Mouse (Mus musculus) hindbrain, embryonic 14.5 days (tissue): ENCODE results near the gene Zfp651. TPM values are rescaled to one million over a fixed set of nuclear protein-coding genes. Genes with fewer than 3 reads are reported as not detected.

Experiments
- ATAC-seq: fragments of 200-750 bp; cut with Nextera tagmentation; 2 replicates; pipeline ENCODE4 v1.8.0; 2017; ENCODE audit warnings: moderate number of reproducible peaks, mild to moderate bottlenecking, moderate TSS enrichment, moderate library complexity; ENCODE audit not compliant: low FRiP score
- DNase-seq: peaks from one replicate; pipeline ENCODE4 v3.0.0-alpha.2; 2015; ENCODE audit warnings: low spot score
- H3K27ac ChIP-seq: fragments of 300-500 bp; sonication (generic); 2 replicates; pipeline ENCODE4 v1.5.1; 2014; ENCODE audit warnings: mild to moderate bottlenecking, moderate library complexity
- H3K27me3 ChIP-seq: fragments of 300-500 bp; sonication (generic); 2 replicates; pipeline ENCODE4 v1.6.1; 2014; ENCODE audit warnings: mild to moderate bottlenecking, low read length, mixed read lengths; ENCODE audit not compliant: control insufficient read depth, insufficient read depth
- H3K36me3 ChIP-seq: fragments of 300-500 bp; sonication (generic); replicated peaks from 2 replicates; pipeline ENCODE4 v1.6.1; 2014; ENCODE audit not compliant: control insufficient read depth, insufficient read depth
- H3K4me1 ChIP-seq: fragments of 300-500 bp; sonication (generic); replicated peaks from 2 replicates; pipeline ENCODE4 v1.6.1; 2014; ENCODE audit warnings: antibody characterized with exemption, low read length, mixed read lengths; ENCODE audit not compliant: control insufficient read depth, insufficient read depth
- H3K4me2 ChIP-seq: fragments of 300-500 bp; sonication (generic); replicated peaks from 2 replicates; pipeline ENCODE4 v1.6.1; 2014; ENCODE audit warnings: mild to moderate bottlenecking, moderate library complexity
- H3K4me3 ChIP-seq: fragments of 300-500 bp; sonication (generic); replicated peaks from 2 replicates; pipeline ENCODE4 v1.5.1; 2014; ENCODE audit warnings: mild to moderate bottlenecking, low read length
- H3K9ac ChIP-seq: fragments of 300-500 bp; sonication (generic); 2 replicates; pipeline ENCODE4 v1.6.1; 2014
- H3K9me3 ChIP-seq: fragments of 300-500 bp; sonication (generic); 2 replicates; pipeline ENCODE4 v1.6.1; 2016; ENCODE audit warnings: low read length; ENCODE audit not compliant: control insufficient read depth
- WGBS: fragments of 180-500 bp; shearing (Covaris S2); extraction: QIAGEN DNeasy Blood & Tissue Kit; methylation state at CpG from one replicate; pipeline ENCODE4 v1.1.7; 2014; 5-methylcytosine and 5-hydroxymethylcytosine counted together
- polyA plus RNA-seq: library from polyadenylated mRNA; unstranded; fragments of >200 nt; fragmentation: Nextera tagmentation; extraction: Ambion mirVana; gene quantifications from 2 replicates; pipeline ENCODE4 v1.2.1, GENCODE M21; 2014

Zfp651 gene
- polyA plus RNA-seq, 1 experiment from 2014 or later, result 21.5 TPM

DNA sequence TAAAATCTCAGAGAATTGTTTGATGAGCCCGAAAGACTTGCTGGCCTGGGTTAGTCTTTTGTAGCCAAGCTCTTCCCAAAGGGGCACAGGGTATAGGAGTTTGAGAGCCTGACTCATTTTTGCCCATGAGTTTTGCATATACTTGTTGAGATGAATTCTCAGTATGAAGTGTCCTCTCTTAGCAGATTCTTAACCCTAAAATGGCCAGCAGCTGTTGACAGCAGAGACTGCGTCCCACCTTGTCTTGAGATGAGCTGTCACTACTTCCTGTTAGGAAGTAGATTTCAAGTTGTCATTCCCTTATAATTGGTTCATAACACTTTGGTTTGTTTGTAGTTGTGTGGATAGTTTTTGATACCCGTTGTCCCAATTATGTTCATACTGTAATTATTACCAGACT, 18.0 kb upstream of the Zfp651 start:
- Histone ChIP-seq H3K4me2 (no peak overlapping the region), H3K27ac (no peak overlapping the region), H3K4me1 (no peaks in the 10 kb centered on the region), H3K9me3 (no peaks in the 10 kb centered on the region), H3K4me3 (no peak overlapping the region), H3K27me3 (no peaks in the 10 kb centered on the region), H3K36me3 (peaks cover 68% of the 10 kb centered on the region), H3K9ac (no peak overlapping the region)
- DNase-seq, result no peak
- no peak for ATAC-seq
- 95% methylated on average over 3 of the region's 3 CpGs for WGBS

- WGBS, result 96% methylated on average over 8 of the region's 8 CpGs
- Histone ChIP-seq H3K4me3 (no peak overlapping the region), H3K27me3 (no peaks in the 10 kb centered on the region), H3K9ac (no peak overlapping the region), H3K4me2 (no peak overlapping the region), H3K9me3 (no peaks in the 10 kb centered on the region), H3K27ac (no peak overlapping the region), H3K36me3 (peaks cover 89% of the 10 kb centered on the region), H3K4me1 (no peaks in the 10 kb centered on the region)
- DNase-seq, result no peak
- ATAC-seq, result no peak
These were observed 15.1 kb upstream of the Zfp651 start for GRCm38 (mm10) chr9:121744051-121744450.

DNA sequence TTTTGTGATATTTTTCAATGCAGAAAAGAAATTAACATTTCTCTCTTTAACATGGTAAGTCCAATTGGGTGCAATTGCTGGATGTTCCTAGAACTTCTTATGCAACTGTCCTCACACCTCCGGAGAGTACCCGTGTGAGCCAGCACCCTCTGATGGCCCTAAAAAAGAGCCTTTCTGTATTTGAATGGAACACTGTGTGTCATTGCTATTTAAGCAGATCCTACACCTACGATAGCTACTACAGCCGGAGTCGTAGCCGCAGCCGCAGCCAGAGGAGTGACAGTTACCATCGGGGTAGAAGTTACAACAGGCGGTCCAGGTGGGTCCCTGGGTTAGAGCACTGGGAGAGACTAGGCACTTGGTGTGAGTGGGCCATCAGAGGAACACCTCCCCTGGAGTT, 6.4 kb upstream of the Zfp651 start:
- no peaks in the 10 kb centered on the region for H3K9me3 ChIP-seq

GRCm38 (mm10) chr9:121754624-121755023, 4.5 kb upstream of the Zfp651 start:
- no peak overlapping the region for H3K27ac ChIP-seq
- no peak for ATAC-seq
- peaks cover 72% of the 10 kb centered on the region for H3K36me3 ChIP-seq
- WGBS, result 96% methylated on average over 3 of the region's 3 CpGs
- H3K4me3 ChIP-seq, result no peak overlapping the region
- no peak for DNase-seq
- no peaks in the 10 kb centered on the region for H3K9me3 ChIP-seq
- no peaks in the 10 kb centered on the region for H3K27me3 ChIP-seq
- peaks cover 13% of the 10 kb centered on the region for H3K4me1 ChIP-seq
- no peak overlapping the region for H3K9ac ChIP-seq
- no peak overlapping the region for H3K4me2 ChIP-seq

More for the DNA sequence above, 6.4 kb upstream of the Zfp651 start:
- Histone ChIP-seq H3K4me1 (0 out of 2 replicates have a peak, but pooled peaks cover under 1% of the 10 kb centered on the region), H3K36me3 (peaks cover 91% of the 10 kb centered on the region), H3K9ac (no peak overlapping the region), H3K4me2 (no peak overlapping the region), H3K27me3 (no peaks in the 10 kb centered on the region), H3K27ac (no peak overlapping the region), H3K4me3 (no peak overlapping the region)
- DNase-seq (no peak), ATAC-seq (no peak)
- 97% methylated on average over 9 of the region's 9 CpGs for WGBS

DNA sequence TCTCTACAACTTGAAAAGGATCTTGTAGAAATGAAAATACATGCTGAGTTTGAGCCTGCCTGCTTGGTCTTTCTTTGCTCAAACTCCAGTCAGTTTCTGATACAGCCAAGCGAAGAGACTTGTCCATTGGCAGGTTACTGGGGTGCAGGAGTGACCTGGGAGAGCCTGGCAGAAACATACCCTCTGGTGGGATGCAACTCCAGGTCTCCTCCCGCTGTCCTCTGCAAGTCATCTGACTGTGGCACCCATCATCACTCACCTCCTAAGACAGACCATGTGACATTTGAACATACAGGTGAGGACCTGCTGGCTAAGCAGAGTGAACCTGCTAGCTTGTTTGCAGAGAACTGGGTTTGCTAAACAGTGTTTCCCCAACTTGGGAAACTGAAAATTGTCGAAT, 2.3 kb upstream of the Zfp651 start:
- DNase-seq (no peak), ATAC-seq (no peak)
- Histone ChIP-seq H3K36me3 (peaks cover 51% of the 10 kb centered on the region), H3K9ac (no peak overlapping the region), H3K27ac (no peak overlapping the region), H3K9me3 (no peaks in the 10 kb centered on the region), H3K27me3 (no peaks in the 10 kb centered on the region), H3K4me1 (peaks cover 29% of the 10 kb centered on the region), H3K4me3 (no peak overlapping the region), H3K4me2 (no peak overlapping the region)
- 93% methylated on average over 3 of the region's 3 CpGs for WGBS

GRCm38 (mm10) chr9:121757432-121757831, 1.7 kb upstream of the Zfp651 start:
- ATAC-seq, result no peak
- no peaks in the 10 kb centered on the region for H3K9me3 ChIP-seq
- H3K9ac ChIP-seq, result no peak overlapping the region
- peak; percentile 39 for DNase-seq
- H3K4me3 ChIP-seq, result no peak overlapping the region
- H3K4me2 ChIP-seq, result no peak overlapping the region
- no peaks in the 10 kb centered on the region for H3K27me3 ChIP-seq
- 64% methylated on average over 3 of the region's 3 CpGs for WGBS
- H3K4me1 ChIP-seq, result peaks cover 32% of the 10 kb centered on the region
- no peak overlapping the region for H3K27ac ChIP-seq
- peaks cover 44% of the 10 kb centered on the region for H3K36me3 ChIP-seq

DNA sequence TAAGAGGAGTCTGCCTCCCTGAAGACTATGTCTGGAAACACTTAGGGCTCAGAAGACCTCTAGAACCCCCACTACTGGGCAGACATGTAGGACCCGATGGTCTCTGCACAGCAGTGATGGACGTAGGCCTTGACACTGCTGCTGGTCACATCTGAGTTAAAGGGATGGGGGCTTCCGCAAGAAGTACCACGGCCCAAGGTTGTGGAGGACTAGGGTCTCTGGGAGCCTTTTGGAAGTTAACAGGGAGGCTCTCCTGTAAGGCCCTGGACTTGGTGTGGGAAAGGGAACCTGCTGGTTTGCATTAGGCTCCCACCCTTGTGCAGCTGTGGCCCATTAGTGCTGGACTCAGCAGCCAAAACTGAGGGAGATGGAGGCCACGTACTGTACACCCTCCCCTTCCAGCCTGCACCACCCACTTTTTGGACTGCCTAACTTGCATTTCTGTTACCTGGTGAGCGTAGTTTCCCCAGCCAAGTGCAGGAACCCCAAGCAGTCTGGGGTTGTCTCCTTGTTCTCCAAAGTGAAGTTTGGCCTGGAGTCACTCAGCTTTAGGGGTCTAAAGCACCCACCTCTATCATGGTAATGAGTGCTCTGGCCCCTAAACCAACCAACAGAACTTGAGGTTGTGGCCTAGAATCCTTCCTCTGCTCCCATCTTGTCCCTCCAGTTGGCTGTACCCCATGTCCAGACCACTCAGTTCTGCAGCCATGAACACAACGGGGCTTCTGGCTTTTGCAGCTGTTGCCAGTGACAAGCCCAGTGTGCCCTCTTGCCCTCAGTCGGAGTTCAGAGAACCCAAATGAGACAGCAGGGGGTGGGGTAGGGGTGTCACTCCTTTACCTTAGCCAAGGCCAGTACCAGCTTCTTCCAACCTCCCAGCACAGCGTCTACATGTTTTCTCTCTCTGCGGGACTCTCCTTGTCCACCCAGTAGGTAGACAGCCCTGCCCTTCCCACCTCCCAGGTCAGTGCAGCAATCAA, 1.0 kb upstream of the Zfp651 start:
- ATAC-seq, result no peak

DNA sequence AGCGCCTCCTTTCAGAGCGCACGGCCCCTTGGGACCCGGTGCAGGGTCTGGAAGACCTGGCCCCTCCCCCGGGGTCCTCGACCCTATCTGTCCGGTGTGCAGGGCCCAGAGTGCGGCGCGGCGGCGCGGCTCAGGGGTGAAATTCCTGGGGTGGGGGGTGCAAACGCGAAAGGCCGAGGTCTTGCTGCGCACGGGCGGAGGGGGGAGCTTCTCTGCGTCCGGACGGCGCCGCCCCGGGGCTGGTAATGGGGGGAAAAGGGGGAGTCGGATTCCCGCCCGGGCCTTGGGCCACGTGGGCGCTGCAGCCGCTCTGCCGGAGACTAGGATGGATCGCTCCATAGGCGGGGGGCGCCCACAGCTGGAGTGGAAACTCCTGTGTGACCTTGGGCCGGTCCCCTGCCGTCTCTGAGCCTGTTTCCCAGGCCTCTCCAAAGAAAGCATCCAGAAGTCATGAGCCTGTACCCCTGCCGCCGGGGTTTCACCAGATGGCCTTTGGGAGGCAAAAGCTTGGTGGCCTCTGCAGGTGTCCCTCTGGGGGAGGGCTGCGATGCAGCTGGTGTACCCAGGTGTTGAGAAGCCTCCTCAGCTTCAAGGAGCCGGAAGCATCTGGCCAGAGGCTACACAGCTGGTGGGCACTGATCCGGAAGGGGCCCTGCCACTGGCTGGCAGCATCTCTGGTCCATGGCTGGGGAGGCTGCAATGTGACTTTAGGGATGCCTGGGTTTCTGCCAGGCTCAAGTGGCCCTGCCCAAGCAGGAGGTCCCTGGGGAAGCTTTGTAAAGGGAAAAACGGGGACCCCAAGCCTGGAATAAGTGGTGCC, 1.4 kb downstream of the Zfp651 start:
- H3K4me2 ChIP-seq, result peak overlapping the region; percentile 93
- peaks cover 32% of the 10 kb centered on the region for H3K4me1 ChIP-seq
- peak overlapping the region; percentile 95 for H3K9ac ChIP-seq
- H3K9me3 ChIP-seq, result no peaks in the 10 kb centered on the region
- H3K36me3 ChIP-seq, result peaks cover 45% of the 10 kb centered on the region
- peak; percentile 22 for ATAC-seq
- H3K27ac ChIP-seq, result peak overlapping the region; percentile 87
- no peaks in the 10 kb centered on the region for H3K27me3 ChIP-seq
- H3K4me3 ChIP-seq, result peak overlapping the region; percentile 94
- WGBS, result under 1% methylated on average over 41 of the region's 43 CpGs
- DNase-seq, result peak; percentile 50

More for the DNA sequence above, 1.0 kb upstream of the Zfp651 start:
- peaks cover 45% of the 10 kb centered on the region for H3K36me3 ChIP-seq
- H3K27me3 ChIP-seq, result no peaks in the 10 kb centered on the region
- H3K9ac ChIP-seq, result peak overlapping the region; percentile 95
- 55% methylated on average over 10 of the region's 10 CpGs for WGBS
- no peaks in the 10 kb centered on the region for H3K9me3 ChIP-seq
- peak overlapping the region; percentile 87 for H3K27ac ChIP-seq
- H3K4me2 ChIP-seq, result peak overlapping the region; percentile 93
- no peak for DNase-seq
- peaks cover 32% of the 10 kb centered on the region for H3K4me1 ChIP-seq
- H3K4me3 ChIP-seq, result peak overlapping the region; percentile 94

DNA sequence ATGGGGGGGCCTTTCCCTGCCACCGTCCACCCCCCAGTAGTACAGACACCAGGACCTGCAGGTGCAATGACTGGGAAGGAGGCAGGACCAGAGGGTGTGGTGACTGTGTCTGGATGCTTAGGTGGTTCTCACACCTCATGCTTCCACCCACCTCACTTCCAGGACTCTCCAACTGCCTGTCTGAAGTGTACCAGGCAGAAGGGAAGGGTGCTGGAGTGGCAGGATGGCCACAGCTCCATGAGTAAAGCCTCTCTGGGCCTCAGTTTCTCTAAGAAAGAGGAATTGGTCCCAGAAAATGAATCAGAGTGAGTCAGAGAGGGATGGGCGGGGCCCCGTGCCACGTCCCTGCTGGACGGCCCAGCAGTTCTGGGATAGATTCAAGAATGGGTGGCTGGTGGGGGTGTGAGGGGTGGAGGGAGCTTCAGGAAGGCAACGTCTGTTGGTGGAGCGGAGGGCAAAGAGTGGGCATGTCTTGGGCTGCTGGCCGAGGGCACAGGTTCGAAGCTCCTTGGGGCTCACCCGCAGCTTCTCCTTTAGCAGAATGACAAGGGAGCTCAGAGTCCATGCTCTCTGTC, 2.0 kb downstream of the Zfp651 start:
- Histone ChIP-seq H3K9ac (peak overlapping the region; percentile 95), H3K27ac (peak overlapping the region; percentile 87), H3K27me3 (no peaks in the 10 kb centered on the region), H3K4me2 (peak overlapping the region; percentile 93), H3K4me1 (peaks cover 32% of the 10 kb centered on the region), H3K36me3 (peaks cover 45% of the 10 kb centered on the region), H3K9me3 (no peaks in the 10 kb centered on the region), H3K4me3 (peak overlapping the region; percentile 94)
- DNase-seq (no peak), ATAC-seq (no peak)
- WGBS, result 59% methylated on average over 10 of the region's 10 CpGs
